ENCODE assay signal across 8 mouse cellular contexts in the genomic region with DNA sequence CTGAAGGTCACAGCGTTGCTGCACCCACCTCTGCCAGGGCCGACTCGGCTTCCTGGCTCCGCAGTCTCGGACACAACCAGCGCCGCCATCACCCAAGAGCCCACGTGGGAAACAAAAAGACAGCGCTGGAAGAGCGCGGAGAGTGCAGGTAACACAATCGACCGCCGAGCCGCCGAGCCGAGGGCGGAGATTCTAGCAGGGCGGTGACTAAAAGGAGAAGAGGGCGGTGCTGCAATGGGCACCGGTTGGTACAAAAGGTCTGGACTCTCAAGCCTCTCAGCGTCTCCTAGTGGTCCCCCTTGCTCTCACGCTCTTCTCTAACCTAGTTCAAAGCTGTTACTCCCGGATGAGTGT. TPM values are rescaled to one million over a fixed set of nuclear protein-coding genes. Genes with fewer than 3 reads are reported as not detected.
DNase-seq lines count a peak whose midpoint lies in the region; ATAC-seq and TF ChIP-seq lines count a peak whose summit lies in the region.

No protein-coding gene starts in this region.

- peaks cover 25 to 60% of the 10 kb centered on the region in 2 experiments for H3K4me1 ChIP-seq in CH12.LX (ENCODE audit: control insufficient read depth in 1 of 2, insufficient read depth in 2 of 2)
- H3K4me1 ChIP-seq in brown adipose tissue, adult 24 weeks (ENCODE audit: control insufficient read depth, insufficient read depth, insufficient read length, low read length): peaks cover 2% of the 10 kb centered on the region; the same call in 1 of the 2 replicates
- peaks cover 50% of the 10 kb centered on the region for H3K4me1 ChIP-seq in erythroblast, embryonic 14.5 days (ENCODE audit: control insufficient read depth)
- peaks cover 62% of the 10 kb centered on the region for H3K4me1 ChIP-seq in heart, embryonic 13.5 days
- peaks cover 23% of the 10 kb centered on the region; the same call in 1 of the 2 replicates for H3K4me1 ChIP-seq in kidney, postnatal 0 days (replicated peaks; ENCODE audit: insufficient read depth, low read length)
- peaks cover 4% of the 10 kb centered on the region; the same call in 1 of the 2 replicates for H3K4me1 ChIP-seq in lung, adult 2 months (ENCODE audit: control insufficient read depth, insufficient read depth, low read length)
- peaks cover 24% of the 10 kb centered on the region for H3K4me1 ChIP-seq in neural tube, embryonic 14.5 days (ENCODE audit: control insufficient read depth, insufficient read depth, low read length)

- no peak for TF ChIP-seq EP300 in CH12.LX (IDR thresholded peaks at IDR 0.05; ENCODE audit: low read length)

- peaks cover 3 to 19% of the 10 kb centered on the region in 2 experiments for H3K36me3 ChIP-seq in CH12.LX (replicated peaks in 1 of 2; ENCODE audit: control insufficient read depth in 1 of 2, insufficient read depth in 1 of 2, low read length in 1 of 2)
- peaks cover under 1% of the 10 kb centered on the region for H3K36me3 ChIP-seq in erythroblast, embryonic 14.5 days (ENCODE audit: control insufficient read depth)
- H3K36me3 ChIP-seq in heart, embryonic 13.5 days: peaks cover 8% of the 10 kb centered on the region; the same call in 1 of the 2 replicates
- no peaks in the 10 kb centered on the region for H3K36me3 ChIP-seq in kidney, postnatal 0 days (ENCODE audit: insufficient read depth, low read length)
- no peaks in the 10 kb centered on the region for H3K36me3 ChIP-seq in neural tube, embryonic 14.5 days (ENCODE audit: control insufficient read depth, insufficient read depth, low read length)

- peak overlapping the region; percentile 26 for H3K4me2 ChIP-seq in CH12.LX (ENCODE audit: insufficient read depth, low read depth, poor library complexity, severe bottlenecking)
- peak overlapping the region; percentile 98 for H3K4me2 ChIP-seq in heart, embryonic 13.5 days
- peak overlapping the region; percentile 90 for H3K4me2 ChIP-seq in kidney, postnatal 0 days (ENCODE audit: low read length)
- H3K4me2 ChIP-seq in neural tube, embryonic 14.5 days (ENCODE audit: low read depth, low read length): peak overlapping the region; percentile 92

- peak in 1 of 2 experiments; percentile 72; a peak in 2 of 4 replicates for TF ChIP-seq CTCF in CH12.LX (conservative IDR thresholded peaks at IDR 0.05 in 1 of 2, IDR thresholded peaks at IDR 0.05 in 1 of 2; ENCODE audit: low read depth in 2 of 2, low read length in 2 of 2)
- peak; percentile 59 for TF ChIP-seq CTCF in kidney, postnatal 0 days (IDR thresholded peaks at IDR 0.05; ENCODE audit: low read depth)
- TF ChIP-seq CTCF in lung, adult 2 months (IDR thresholded peaks at IDR 0.05; ENCODE audit: insufficient read depth, low read length): peak; percentile 12; the same call in 1 of the 2 replicates

- peak; percentile 97 for DNase-seq in CH12.LX (ENCODE audit: extremely low read depth)
- peak; percentile 96 for DNase-seq in kidney, postnatal 0 days (ENCODE audit: low spot score)
- DNase-seq in lung, adult 2 months: peak; percentile 72
- DNase-seq in testis, postnatal 10 days (ENCODE audit: low spot score): peak; percentile 89

- in situ Hi-C loops in CH12.LX (cut with MboI; ENCODE audit: low pct_ligation_motif_present, low pct_unique_long_range_greater_than_20kb, low sequenced_read_pairs): loop anchor here (5.0 kb wide), 2 partner anchors 37 to 97 kb away; no protein-coding TSS in a partner anchor

- H3K9me3 ChIP-seq in CH12.LX (replicated peaks; ENCODE audit: low read length): peaks cover 8% of the 10 kb centered on the region
- H3K9me3 ChIP-seq in erythroblast, embryonic 14.5 days (ENCODE audit: control insufficient read depth, low read length): peaks cover 18% of the 10 kb centered on the region; the same call in 1 of the 2 replicates
- no peaks in the 10 kb centered on the region for H3K9me3 ChIP-seq in heart, embryonic 13.5 days
- H3K9me3 ChIP-seq in kidney, postnatal 0 days (replicated peaks; ENCODE audit: low read length): no peaks in the 10 kb centered on the region
- no peaks in the 10 kb centered on the region for H3K9me3 ChIP-seq in neural tube, embryonic 14.5 days (ENCODE audit: control insufficient read depth, low read length)

- dilution Hi-C loops in CH12.LX (cut with MboI; ENCODE audit: extremely low pct_ligation_motif_present, extremely low pct_unique_long_range_greater_than_20kb, low sequenced_read_pairs): no loop called here

- H3K27ac ChIP-seq in CH12.LX (ENCODE audit: insufficient read depth, low read depth): no peak overlapping the region
- H3K27ac ChIP-seq in brown adipose tissue, adult 24 weeks (replicated peaks; ENCODE audit: low read depth, low read length): peak overlapping the region; percentile 24; the same call in 1 of the 2 replicates
- peak overlapping the region; percentile 64 for H3K27ac ChIP-seq in heart, embryonic 13.5 days (replicated peaks)
- H3K27ac ChIP-seq in kidney, postnatal 0 days: peak overlapping the region; percentile 25; the same call in 1 of the 2 replicates
- 0 out of 2 replicates have a peak overlapping the region, but pooled peaks have one; percentile 5 for H3K27ac ChIP-seq in neural tube, embryonic 14.5 days (ENCODE audit: low read depth, low read length)

- peak; percentile 90 for TF ChIP-seq POLR2A in CH12.LX (IDR thresholded peaks at IDR 0.05; ENCODE audit: low read depth, low read length)
- peak; percentile 52; the same call in 1 of the 2 replicates for TF ChIP-seq POLR2A in lung, adult 2 months (IDR thresholded peaks at IDR 0.05; ENCODE audit: borderline replicate concordance, extremely low read depth, low read depth, low read length)

- peaks cover 21% of the 10 kb centered on the region for H3K79me2 ChIP-seq in CH12.LX (replicated peaks; ENCODE audit: control insufficient read depth, extremely low read depth, insufficient read depth, poor library complexity, severe bottlenecking)

- peaks cover 35% of the 10 kb centered on the region for H3K27me3 ChIP-seq in CH12.LX (replicated peaks)
- H3K27me3 ChIP-seq in erythroblast, embryonic 14.5 days (ENCODE audit: control insufficient read depth): peaks cover 49% of the 10 kb centered on the region
- H3K27me3 ChIP-seq in heart, embryonic 13.5 days (replicated peaks): peaks cover 36% of the 10 kb centered on the region
- H3K27me3 ChIP-seq in kidney, postnatal 0 days (ENCODE audit: insufficient read depth, low read length): peaks cover 15% of the 10 kb centered on the region
- H3K27me3 ChIP-seq in neural tube, embryonic 14.5 days (ENCODE audit: control insufficient read depth, insufficient read depth, low read length): peaks cover 20% of the 10 kb centered on the region

- TF ChIP-seq RAD21 in CH12.LX (IDR thresholded peaks at IDR 0.05; ENCODE audit: low read depth, low read length): peak; percentile 64

- H3K9ac ChIP-seq in CH12.LX (ENCODE audit: insufficient read depth, low read depth): peak overlapping the region; percentile 77
- peak overlapping the region; percentile 89 for H3K9ac ChIP-seq in heart, embryonic 13.5 days
- H3K9ac ChIP-seq in kidney, postnatal 0 days (ENCODE audit: low read depth, low read length): peak overlapping the region; percentile 69
- H3K9ac ChIP-seq in neural tube, embryonic 14.5 days (replicated peaks; ENCODE audit: low read depth, low read length): peak overlapping the region; percentile 64

- WGBS in heart, embryonic 13.5 days: under 1% methylated on average over 24 of the region's 24 CpGs
- 1% methylated on average over 24 of the region's 24 CpGs for WGBS in kidney, postnatal 0 days
- 1% methylated on average over 24 of the region's 24 CpGs for WGBS in lung, adult 2 months
- WGBS in neural tube, embryonic 14.5 days: under 1% methylated on average over 23 of the region's 24 CpGs

- ATAC-seq in heart, embryonic 13.5 days (ENCODE audit: extremely low read depth, insufficient number of reproducible peaks, low FRiP score, low TSS enrichment): peak; percentile 35; the same call in 1 of the 2 replicates
- ATAC-seq in kidney, postnatal 0 days (replicated peaks; ENCODE audit: low FRiP score, low read depth): peak; percentile 59; the same call in 1 of the 2 replicates
- ATAC-seq in neural tube, embryonic 14.5 days (ENCODE audit: low read depth): peak; percentile 82

- peak overlapping the region; percentile 69 to 100 (median 90) for H3K4me3 ChIP-seq in CH12.LX (replicated peaks in 1 of 3; ENCODE audit: low read depth in 2 of 3, low read length in 2 of 3, poor library complexity in 1 of 3)
- H3K4me3 ChIP-seq in brown adipose tissue, adult 24 weeks (ENCODE audit: insufficient read depth, low read depth, low read length): peak overlapping the region; percentile 79
- H3K4me3 ChIP-seq in erythroblast, embryonic 14.5 days (replicated peaks): peak overlapping the region; percentile 85
- peak overlapping the region; percentile 95 for H3K4me3 ChIP-seq in heart, embryonic 13.5 days
- peak overlapping the region; percentile 85 for H3K4me3 ChIP-seq in kidney, postnatal 0 days (replicated peaks; ENCODE audit: low read depth, low read length)
- peak overlapping the region; percentile 82 for H3K4me3 ChIP-seq in lung, adult 2 months (replicated peaks; ENCODE audit: extremely low read depth, low read depth, low read length)
- H3K4me3 ChIP-seq in neural tube, embryonic 14.5 days (ENCODE audit: low read depth, low read length): peak overlapping the region; percentile 79

RNA-seq across cellular contexts. Expression of a gene that starts 0.7 kb away (rescaled TPM):
- total RNA-seq in CH12.LX (2012; rRNA removed) (47.7 and 50.6 TPM in 2 replicates), CH12.LX (2014; rRNA removed) (56.4 and 57.0 TPM in 2 replicates)
- 50.9 and 54.7 TPM in 2 replicates for polyA plus RNA-seq in CH12.LX (2012; ENCODE audit: insufficient read length, low read depth)
- polyA plus RNA-seq in brown adipose tissue, adult 24 weeks (2012; ENCODE audit: insufficient read depth, insufficient read length, missing spikeins): 8.8 and 9.4 TPM in 2 replicates
- polyA plus RNA-seq in erythroblast, embryonic 14.5 days (2012): 1.1 and 1.4 TPM in 2 replicates
- polyA plus RNA-seq in heart, embryonic 13.5 days (2015; fragmentation: Nextera tagmentation; extraction: Ambion mirVana): 19.3 and 21.3 TPM in 2 replicates
- polyA plus RNA-seq in kidney, postnatal 0 days (2015; fragmentation: Nextera tagmentation; extraction: Ambion mirVana): 26.3 TPM in 2 replicates
- 21.0 and 25.7 TPM in 2 replicates for polyA plus RNA-seq in lung, adult 2 months (2012; rRNA removed)
- 11.4 and 15.6 TPM in 2 replicates for polyA plus RNA-seq in neural tube, embryonic 14.5 days (2014; fragmentation: Nextera tagmentation; extraction: Ambion mirVana)

RNA-seq across cellular contexts. Expression of a gene that starts 3.2 kb away (rescaled TPM):
- total RNA-seq in CH12.LX (2012; rRNA removed) (0.04 TPM in 2 replicates), CH12.LX (2014; rRNA removed) (0.08 TPM in 1 of 2 replicates, not detected in the other)
- polyA plus RNA-seq in CH12.LX (2012; ENCODE audit: insufficient read length, low read depth): 0.09 and 0.11 TPM in 2 replicates
- 5.3 and 6.1 TPM in 2 replicates for polyA plus RNA-seq in brown adipose tissue, adult 24 weeks (2012; ENCODE audit: insufficient read depth, insufficient read length, missing spikeins)
- polyA plus RNA-seq in erythroblast, embryonic 14.5 days (2012): 0.01 TPM in 1 of 2 replicates, not detected in the other
- polyA plus RNA-seq in heart, embryonic 13.5 days (2015; fragmentation: Nextera tagmentation; extraction: Ambion mirVana): 10.2 and 12.4 TPM in 2 replicates
- 4.2 and 4.6 TPM in 2 replicates for polyA plus RNA-seq in kidney, postnatal 0 days (2015; fragmentation: Nextera tagmentation; extraction: Ambion mirVana)
- 11.6 and 12.5 TPM in 2 replicates for polyA plus RNA-seq in lung, adult 2 months (2012; rRNA removed)
- 12.7 and 16.0 TPM in 2 replicates for polyA plus RNA-seq in neural tube, embryonic 14.5 days (2014; fragmentation: Nextera tagmentation; extraction: Ambion mirVana)

RNA-seq across cellular contexts. Expression of a gene that starts 11.7 kb away (rescaled TPM):
- total RNA-seq in CH12.LX (2012; rRNA removed) (20.7 and 28.4 TPM in 2 replicates), CH12.LX (2014; rRNA removed) (68.4 and 86.9 TPM in 2 replicates)
- polyA plus RNA-seq in CH12.LX (2012; ENCODE audit: insufficient read length, low read depth): 28.6 and 32.1 TPM in 2 replicates
- polyA plus RNA-seq in brown adipose tissue, adult 24 weeks (2012; ENCODE audit: insufficient read depth, insufficient read length, missing spikeins): 10.4 and 13.2 TPM in 2 replicates
- 0.13 and 0.47 TPM in 2 replicates for polyA plus RNA-seq in erythroblast, embryonic 14.5 days (2012)
- 15.2 and 16.4 TPM in 2 replicates for polyA plus RNA-seq in heart, embryonic 13.5 days (2015; fragmentation: Nextera tagmentation; extraction: Ambion mirVana)
- polyA plus RNA-seq in kidney, postnatal 0 days (2015; fragmentation: Nextera tagmentation; extraction: Ambion mirVana): 26.6 and 28.3 TPM in 2 replicates
- 15.3 and 21.1 TPM in 2 replicates for polyA plus RNA-seq in lung, adult 2 months (2012; rRNA removed)
- polyA plus RNA-seq in neural tube, embryonic 14.5 days (2014; fragmentation: Nextera tagmentation; extraction: Ambion mirVana): 15.3 and 20.7 TPM in 2 replicates

RNA-seq across cellular contexts. Expression of a gene that starts 21.0 kb away (rescaled TPM):
- 6.4 and 9.6 TPM in 2 replicates for total RNA-seq in CH12.LX (2012; rRNA removed)
- 2.8 and 2.9 TPM in 2 replicates for total RNA-seq in CH12.LX (2014; rRNA removed)
- polyA plus RNA-seq in CH12.LX (2012; ENCODE audit: insufficient read length, low read depth): 4.3 and 5.7 TPM in 2 replicates
- 4.9 and 5.3 TPM in 2 replicates for polyA plus RNA-seq in brown adipose tissue, adult 24 weeks (2012; ENCODE audit: insufficient read depth, insufficient read length, missing spikeins)
- polyA plus RNA-seq in erythroblast, embryonic 14.5 days (2012): 0.02 and 0.06 TPM in 2 replicates
- 9.4 and 9.5 TPM in 2 replicates for polyA plus RNA-seq in heart, embryonic 13.5 days (2015; fragmentation: Nextera tagmentation; extraction: Ambion mirVana)
- 18.5 and 26.9 TPM in 2 replicates for polyA plus RNA-seq in kidney, postnatal 0 days (2015; fragmentation: Nextera tagmentation; extraction: Ambion mirVana)
- polyA plus RNA-seq in lung, adult 2 months (2012; rRNA removed): 21.4 and 33.8 TPM in 2 replicates
- 0.33 and 2.6 TPM in 2 replicates for polyA plus RNA-seq in neural tube, embryonic 14.5 days (2014; fragmentation: Nextera tagmentation; extraction: Ambion mirVana)

Comparison
In these comparisons a context has a peak if more than half of its experiments do, and no peak if none do; other contexts are left out.
1. H3K4me2 ChIP-seq: peak in every context shown above with its lines; median percentile 98 in heart, embryonic 13.5 days; 92 in neural tube, embryonic 14.5 days; 90 in kidney, postnatal 0 days; 26 in CH12.LX.